Mouse (Mus musculus): ENCODE results near the gene B4galt2.

The B4galt2 gene

DNA sequence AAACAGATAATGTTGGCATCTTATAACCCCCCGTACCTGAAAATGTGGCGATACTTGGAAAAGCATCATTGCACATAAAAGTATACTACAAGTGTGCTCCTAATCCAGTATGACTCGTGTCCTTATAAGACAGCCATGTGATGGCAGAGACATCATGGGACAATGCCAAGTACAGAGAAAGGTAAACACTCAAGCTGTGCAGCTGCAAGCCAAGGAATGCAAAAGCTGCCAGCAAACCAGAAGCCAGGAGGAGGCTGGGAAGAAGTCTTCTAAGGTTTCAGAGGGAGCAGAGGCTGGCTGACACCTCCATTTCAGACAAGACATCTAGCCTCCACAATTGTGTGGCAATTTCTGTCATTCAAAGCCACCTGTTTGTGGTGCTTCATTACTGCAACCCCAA is 22.9 kb upstream of the B4galt2 start:
- peak; percentile 68 for DNase-seq (ENCODE audit: low read depth)

DNA sequence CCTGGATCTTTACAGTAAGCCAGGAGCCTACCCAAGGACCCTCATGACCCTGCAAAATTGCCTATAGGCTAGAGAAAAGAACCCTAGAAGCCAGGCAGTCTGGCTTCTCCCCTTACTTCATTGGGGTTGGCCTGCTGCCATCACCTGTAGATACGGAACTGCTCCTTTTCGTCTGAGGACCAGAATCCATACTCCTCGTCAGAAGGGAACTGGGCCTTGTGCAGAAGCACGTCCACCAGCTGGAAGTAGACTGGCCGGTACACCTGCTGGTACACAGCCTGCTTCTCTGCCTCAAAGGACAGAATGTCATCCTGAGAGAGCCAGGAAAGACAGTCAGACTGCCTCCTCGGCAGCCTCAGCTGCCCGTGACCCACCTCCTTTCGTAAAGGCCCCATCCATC is 21.5 kb upstream of the B4galt2 start:
- DNase-seq (ENCODE audit: low read depth): no peak

DNA sequence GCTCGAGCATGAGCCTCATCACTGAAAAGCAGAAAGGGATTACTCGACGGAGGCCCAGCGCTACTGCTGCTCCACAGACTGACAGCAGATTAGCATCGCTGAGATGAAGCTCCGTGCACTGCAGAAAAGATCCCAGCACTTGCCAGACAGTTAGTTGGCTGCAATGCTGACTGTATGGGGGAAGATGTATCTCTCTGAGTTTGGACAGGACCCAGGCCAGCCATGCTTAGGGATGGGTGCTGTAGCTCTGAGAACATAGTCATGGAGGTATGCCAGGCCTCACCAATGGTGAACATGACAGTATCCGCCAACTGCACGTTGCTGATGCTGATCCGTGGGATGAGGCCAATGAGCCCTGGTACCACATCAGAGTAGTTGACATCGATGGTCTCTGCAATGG is 20.8 kb upstream of the B4galt2 start:
- no peak for DNase-seq (ENCODE audit: low read depth)

DNA sequence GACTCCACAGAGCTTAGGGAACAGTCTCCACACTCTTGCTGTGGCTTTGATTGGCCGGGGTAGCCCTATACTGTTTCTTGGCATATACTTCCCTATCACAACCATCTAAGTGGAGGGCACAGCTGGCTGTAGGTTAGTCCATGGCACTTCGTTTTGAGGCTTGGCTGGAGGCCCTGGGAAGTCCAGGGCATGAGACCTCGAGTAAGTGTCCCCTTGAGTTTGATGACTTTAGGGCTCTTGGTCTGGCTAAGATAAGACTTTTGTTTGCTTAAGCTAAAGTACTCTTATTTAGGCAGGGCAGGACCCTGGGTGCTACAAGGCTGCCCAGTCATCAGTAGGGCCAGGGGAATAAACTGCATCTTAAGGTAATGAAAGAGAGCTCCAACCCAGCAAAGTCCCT is 14.8 kb upstream of the B4galt2 start:
- DNase-seq (ENCODE audit: low read depth): no peak

DNA sequence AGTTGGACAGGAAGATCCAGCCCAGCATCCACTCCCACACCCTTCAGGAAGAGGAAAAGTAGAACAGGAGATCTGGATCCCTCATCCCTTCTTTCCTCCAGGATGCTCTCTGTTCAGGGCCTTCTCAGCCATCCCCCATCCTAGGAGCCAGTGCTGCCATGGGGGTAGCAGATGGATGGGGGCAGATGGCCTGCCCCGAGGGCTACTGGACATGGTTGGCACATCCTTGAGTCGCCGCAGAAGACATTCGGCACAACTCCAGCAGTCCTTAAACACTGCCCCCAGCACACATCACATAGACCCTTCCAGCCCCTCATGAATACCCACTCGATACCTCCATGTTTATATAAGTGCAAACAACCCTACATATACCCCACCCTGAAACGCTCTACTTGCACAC is 12.7 kb upstream of the B4galt2 start:
- DNase-seq (ENCODE audit: low read depth): no peak

DNA sequence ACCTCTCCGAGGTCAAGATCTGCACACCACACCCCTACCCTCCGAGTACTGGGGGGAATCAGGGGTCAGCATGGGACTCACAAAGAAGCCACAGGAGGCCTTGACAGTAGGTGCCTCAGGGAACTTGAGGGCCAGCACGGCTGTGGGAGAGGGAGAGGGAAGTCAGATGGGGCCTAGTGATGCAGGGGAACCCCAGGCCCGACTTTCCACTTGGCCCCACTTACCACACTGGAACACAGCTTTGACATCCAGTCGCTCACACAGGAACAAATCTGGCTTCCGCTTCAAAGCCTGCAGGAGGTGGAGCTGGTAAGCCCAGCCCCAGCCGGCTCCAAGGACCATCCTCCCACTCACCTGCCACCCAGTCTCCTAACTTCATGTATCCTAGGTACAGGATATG is 12.1 kb upstream of the B4galt2 start:
- no peak for DNase-seq (ENCODE audit: low read depth)

DNA sequence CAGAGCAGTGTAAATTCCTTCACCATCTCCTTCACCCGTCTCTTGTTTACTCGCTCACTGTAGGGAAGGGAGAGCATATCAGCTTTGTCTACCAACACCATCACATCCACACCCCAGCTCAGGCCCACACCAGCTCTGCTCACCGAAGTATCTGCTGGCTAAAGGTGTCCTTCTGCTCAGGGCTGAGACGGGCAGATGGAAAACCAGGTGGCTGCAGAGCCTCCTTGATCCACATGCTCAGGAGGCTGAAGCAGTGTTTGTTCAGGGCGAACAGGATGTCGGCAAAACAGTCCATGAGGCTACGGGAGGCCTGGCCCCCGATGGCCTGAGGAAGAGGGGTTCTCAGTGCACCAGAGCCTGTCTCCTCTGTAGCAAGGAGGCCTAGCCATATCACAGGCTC is 11.3 kb upstream of the B4galt2 start:
- DNase-seq (ENCODE audit: low read depth): no peak

DNA sequence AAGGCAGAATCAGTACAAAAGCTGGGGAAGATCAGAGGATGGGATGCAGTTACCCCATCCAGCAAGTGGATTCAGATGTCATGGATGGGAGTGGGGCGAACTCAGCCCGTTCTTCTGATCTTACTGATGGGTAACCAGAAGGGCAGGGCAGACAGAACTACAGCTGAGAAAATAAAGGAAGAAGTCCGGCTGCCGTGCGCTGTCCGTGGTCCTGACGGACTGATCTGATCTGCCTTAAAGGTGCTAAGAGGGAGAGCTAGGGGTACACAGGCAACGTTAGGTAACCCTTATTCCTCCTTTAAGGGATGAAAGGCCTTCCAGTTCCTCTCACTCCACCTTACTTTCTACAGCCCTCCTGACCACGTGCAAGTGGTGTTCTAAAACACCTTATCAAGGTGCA is 10.1 kb upstream of the B4galt2 start:
- peak; percentile 82 for DNase-seq (ENCODE audit: low read depth)

DNA sequence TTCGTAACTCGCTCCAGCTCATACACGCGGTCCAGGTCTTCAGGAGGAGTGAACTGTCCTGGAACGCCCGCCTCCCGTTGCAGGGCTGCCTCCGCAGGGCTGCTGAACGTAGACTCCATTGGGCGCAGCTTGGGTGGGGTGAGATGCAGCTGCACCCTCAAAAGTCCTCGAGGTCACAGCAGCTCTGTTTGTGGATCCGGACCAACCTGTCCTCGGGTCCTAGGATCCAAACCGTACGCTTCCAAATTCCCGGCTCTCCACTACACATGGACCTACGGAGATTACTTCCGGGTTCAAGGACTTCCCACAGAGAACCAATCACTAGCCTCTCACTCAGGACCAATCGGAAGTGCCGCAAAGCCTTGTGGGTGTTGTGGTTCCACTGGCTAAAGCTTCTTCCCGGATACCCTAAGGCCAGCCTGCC is 8.5 kb upstream of the B4galt2 start, which contains the start of gene Dph2:
TSS of gene Dph2 (minus strand) at position 295 of the 424 bp plus-strand sequence.
- DNase-seq (ENCODE audit: low read depth): peak; percentile 91

DNA sequence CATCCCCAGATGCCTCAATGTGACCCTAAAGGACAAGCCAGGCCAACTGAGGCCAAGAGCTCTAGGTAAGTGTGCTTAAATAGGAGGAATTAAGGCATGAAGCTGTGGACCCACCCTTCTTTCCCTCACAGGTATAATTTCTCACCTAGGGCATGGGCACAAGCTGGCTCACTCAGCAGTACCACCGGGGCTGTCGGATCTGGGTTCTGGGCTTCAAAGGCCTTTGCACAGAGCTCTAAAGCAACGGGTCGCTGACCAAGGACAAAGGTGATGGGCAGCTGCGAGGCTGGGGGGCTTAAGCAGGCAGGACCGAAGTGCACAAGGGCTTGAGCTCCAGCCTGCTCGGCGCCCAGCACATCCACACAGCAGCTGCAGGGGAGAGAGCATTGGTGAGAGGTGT is 7.5 kb upstream of the B4galt2 start:
- DNase-seq (ENCODE audit: low read depth): no peak

DNA sequence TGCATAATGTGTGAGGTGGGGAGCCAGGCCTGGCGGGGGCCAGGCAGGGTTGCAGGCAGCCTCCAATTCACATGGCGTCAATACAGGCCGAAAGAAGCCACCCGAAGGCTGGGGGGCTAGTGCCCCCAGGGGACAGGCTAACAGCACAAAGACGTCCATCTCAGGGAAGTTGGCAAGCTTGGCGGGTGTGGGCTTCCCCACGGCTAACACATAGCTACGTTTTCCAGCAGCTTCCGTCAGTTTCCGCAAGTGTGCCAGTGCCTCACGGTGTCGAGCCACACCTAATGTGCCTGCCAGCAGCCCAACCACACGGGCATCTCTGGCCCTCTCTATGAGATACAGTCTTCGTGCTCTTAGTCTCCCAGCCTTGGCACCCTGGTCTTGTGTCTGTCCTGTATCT is 6.7 kb upstream of the B4galt2 start:
- no peak for DNase-seq (ENCODE audit: low read depth)

DNA sequence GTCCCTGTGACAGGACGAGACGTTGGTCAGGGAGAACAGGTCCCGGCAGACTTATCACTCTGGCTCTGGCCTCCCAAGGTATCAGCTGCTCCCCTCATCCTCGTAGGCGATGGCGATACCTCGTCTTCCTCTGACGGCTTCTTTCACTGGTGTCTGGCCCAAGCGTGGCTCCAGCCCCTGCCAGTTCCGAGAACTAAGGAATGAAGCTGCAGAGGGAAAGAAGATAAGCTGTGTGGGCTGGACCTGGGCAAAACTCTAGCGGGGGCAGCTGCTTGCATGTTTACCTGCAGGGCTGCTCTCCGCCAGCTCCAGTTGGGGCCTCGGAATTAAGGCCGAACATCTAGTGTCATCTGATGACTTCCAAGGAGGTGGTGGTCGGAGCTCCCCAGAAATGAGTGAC is 6.2 kb upstream of the B4galt2 start:
- DNase-seq (ENCODE audit: low read depth): no peak

DNA sequence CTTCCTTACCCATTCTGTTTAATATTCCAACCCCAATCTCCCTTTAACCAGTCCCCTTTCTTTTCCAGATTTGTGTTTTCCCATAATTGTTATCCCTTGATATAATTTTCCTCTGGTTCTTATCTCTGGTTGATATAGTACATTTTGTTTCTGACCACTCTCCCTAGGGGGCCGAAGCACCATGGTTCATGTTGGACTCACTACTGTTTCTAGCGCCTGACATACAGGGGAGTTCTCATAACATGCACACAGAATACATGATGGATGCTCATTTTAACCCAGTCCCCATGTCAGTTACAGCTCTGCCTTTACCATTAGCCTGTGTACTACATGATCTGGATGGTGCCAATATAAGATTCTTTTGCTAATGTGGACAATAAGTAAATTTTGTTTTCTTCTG is 4.6 kb upstream of the B4galt2 start:
- DNase-seq (ENCODE audit: low read depth): no peak

DNA sequence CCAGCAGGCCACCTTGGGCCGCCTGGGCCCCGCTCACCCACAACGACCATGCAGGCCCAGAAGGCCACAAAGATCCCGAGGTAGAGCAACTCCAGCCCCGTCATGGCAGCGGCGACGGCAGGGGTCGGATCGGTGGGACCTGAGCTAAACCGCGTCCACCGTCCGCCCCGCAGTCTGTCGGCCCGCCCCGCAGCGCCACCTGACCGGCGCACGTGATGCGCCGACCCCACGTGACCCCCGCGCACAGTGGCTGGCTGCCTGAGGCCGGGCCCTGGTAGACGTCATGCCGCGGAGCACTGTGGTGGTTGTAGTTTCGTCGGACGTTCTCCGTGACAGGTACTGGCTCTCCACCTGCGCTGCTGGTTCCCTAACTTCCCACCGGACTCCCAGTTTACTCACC is 3.8 kb upstream of the B4galt2 start, which contains the start of gene Atp6v0b:
TSS of gene Atp6v0b (minus strand) at position 201 of the 400 bp plus-strand sequence.
- DNase-seq (ENCODE audit: low read depth): peak; percentile 97

DNA sequence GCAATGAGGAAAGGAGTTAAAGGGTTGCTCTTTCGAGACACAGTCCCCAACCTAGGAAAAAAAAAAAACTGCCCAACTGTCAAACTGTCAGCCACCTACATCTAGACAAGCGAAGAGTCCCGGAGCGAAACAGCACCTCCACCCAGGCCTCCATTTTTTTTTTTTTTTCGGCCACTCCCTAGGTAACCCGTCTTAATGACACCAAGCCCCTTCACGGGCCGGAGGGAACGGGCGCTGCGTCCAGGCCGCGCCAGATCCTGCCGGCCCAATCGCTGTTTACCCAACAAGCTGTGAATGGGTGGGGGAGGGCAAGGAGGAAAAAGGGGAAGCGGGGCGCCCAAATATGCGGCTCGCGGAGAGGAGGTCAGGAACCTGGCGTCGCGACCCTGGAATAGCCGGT is 3.4 kb upstream of the B4galt2 start:
- peak; percentile 50 for DNase-seq (ENCODE audit: low read depth)

DNA sequence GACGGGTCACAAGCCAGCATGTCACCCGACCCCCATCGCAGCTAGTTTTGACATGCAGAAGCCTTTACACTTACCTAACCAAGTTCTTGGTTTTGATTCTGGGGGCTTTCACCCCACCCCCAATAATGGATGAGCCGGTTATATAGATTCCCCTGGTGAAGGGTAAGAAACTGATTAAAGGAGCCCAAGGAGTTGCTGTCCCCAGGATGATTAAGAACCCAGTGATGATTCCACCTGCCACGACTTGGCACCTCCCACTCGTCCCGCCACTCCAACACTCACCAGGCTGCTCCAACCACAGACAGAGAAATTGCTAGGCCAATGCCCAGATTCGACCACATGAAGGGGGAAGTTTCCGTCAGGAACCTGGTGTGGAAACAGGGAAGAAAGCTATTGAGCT is 2.7 kb upstream of the B4galt2 start:
- no peak for DNase-seq (ENCODE audit: low read depth)

DNA sequence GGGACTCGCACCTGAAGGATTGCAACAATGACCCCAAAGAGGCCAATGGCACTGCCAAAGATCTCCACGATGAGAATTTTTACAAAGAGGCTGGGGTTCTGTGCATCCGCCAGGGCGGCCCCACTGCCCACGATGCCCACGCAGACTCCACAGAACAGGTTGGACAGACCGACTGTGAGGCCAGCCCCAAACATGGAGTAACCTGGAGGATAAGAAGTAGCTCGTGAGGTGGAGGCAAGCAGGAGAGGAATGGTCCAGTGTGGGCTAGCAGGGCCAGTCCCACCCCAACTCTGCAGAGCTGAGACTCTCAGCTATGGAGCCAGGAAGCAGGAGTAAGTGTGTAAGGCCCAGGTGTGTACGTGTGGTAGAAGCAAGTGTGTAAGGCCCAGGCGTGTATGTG is 1.8 kb upstream of the B4galt2 start:
- no peak for DNase-seq (ENCODE audit: low read depth)

DNA sequence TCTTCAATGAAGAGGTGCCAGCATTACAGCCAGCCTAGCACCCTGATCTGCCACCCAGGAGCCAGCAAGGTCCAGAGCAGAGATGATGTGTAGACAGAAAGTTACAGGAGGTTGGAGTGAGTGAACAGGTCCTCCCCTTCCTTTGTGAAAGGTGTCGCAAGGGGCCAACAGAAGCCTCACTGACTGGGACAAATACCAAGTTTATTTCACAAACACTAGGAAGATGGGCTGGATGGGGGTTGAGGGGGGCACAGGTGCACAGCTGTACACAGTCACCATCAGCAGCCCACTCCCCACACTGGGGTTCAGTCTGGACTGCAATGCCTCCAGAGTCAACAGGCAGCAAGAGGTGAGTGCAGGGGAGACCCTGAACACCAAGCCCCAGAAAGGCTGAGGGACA is 859 bp upstream of the B4galt2 start:
- DNase-seq (ENCODE audit: low read depth): peak; percentile 24

DNA sequence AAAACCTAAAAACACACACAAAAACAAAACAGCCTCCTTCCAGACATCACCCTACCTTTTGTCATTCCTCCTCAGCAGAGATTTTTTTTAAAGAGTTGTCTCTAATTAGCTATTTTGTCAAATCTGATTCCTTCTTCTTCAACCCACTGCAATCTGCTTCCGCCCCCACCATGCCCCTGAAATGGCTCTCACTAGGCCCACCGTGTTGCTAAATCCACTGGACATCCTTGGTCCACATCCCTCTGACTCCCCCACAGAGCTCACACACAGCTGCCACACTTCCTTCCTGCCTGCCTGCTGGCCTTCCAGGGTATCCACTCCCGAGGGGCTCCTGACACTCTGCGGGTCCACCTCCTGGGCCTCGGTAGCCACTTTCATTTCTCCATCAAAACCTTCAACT is 4.6 kb downstream of the B4galt2 start:
- no peak for DNase-seq (ENCODE audit: low read depth)

DNA sequence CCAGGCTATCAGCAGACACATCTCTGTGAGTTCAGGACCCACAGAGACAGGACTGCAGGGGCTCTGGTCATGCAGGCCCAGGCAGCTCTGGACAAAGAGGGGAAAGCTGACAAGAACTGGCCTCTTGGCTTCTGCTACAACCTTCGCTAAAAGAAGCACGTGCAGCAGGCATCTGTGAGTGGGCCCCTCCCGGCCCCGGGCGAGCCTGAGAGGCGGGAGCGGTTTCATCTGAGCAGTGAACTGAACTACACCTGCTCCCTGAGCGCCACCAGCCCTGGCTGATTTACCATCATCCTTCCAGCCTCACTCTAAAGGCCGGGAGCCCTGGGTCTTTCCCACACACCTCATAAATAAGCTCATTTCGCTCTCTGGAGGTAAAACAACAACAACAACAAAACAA is 5.0 kb downstream of the B4galt2 start:
- no peak for DNase-seq (ENCODE audit: low read depth)

DNA sequence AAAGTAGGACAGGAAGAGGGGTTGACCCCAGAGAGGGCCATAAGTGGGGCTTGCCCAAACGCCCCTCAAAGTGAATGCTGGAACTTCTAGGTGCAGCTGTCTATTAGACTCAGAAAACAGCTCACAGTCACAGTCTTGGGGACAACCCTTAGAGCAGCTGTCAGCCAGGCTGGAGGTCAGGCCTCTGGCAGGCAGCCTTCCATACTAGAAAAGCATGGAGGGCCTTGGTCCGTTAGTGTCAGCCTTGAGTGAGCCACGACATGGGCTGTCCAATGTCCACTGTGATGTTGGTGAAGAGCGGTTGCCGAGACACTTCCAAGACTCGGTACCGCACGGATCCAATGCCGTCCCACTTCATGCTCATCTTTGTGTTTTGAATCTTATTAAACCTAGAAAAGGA is 9.7 kb downstream of the B4galt2 start:
- DNase-seq (ENCODE audit: low read depth): no peak

DNA sequence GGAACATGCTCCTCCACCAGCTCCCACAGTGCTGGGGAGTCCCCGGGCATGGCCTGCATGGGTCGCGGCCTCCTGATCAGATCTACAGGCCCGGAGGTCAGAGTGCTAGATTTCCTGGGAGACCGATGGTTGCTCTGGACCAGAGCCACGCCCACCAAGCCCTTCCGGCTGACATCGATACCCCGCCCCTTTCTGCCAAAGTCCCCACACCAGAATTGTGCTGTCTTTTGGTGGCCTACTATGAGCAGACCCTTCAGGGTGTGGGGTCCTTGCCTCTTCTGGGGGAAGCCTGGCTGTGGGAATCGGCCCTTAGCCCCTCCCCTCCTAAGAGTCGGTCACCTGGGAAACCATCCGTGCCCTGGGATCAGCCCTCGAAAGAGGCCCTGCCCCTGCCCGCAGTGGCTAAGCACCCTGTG is 10.8 kb downstream of the B4galt2 start, which contains the start of gene Ccdc24:
TSS of gene Ccdc24 (minus strand) at position 87 of the 416 bp plus-strand sequence.
- no peak for DNase-seq (ENCODE audit: low read depth)

DNA sequence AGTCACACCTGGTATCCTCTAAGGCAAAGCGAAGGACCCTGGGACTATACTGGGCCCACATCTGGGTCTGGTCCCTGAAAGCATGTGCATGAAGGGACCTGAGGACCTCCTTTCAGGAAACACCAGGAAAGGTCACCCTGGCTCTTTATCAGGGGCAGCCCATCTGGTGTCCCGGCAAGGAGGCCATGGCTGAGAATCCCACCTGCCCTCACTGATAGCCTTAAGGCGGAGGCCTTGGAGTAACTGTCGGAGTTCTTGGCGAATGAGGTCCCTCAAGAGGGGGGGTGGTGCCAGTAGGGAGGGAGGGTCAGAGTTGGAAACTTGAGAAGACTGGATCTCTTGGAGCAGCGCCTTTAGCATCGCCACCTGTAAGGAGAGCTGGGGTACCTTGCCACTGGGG is 11.5 kb downstream of the B4galt2 start:
- no peak for DNase-seq (ENCODE audit: low read depth)

DNA sequence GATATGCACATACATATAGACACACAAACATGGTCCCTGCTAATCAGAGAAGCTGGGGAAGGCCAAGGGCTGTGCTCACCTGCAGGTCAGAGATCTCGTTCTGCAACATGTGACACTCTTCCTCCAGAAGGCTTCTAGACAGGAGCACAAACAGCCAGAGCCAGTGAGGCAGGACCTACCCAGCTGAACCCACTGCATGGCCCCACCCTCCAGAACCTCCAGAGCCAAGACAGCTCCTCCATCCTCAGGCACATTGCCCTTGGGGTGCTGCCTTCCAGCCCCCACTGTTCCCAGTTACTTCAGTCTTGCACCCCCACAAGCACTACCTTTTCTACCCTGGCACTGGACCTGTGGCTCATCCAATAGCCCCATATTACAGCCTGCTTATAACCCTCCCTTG is 12.8 kb downstream of the B4galt2 start:
- DNase-seq (ENCODE audit: low read depth): no peak

DNA sequence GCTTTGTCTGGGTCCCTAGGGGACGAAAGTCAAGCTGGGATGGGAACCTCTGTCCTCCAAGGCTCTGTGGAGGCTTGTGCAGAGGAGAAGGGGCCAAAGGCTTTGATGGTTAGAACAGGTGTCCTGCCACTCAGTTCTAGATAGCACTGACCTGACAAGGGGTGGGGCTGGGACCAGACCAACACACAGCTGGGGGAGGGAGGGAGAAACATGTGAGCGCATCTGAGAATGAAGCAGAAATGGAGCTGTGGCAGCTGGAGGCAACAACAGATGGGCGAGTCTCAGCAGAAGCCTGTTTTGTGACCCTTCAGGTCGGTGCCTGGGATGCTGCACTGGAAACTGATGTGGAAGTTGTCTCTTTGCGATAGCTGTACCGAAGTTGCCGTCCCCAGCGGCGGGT is 14.0 kb downstream of the B4galt2 start:
- DNase-seq (ENCODE audit: low read depth): no peak

Data from NIH3T3 (cell line).